Mouse (Mus musculus) mesoderm, embryonic 11.5 days (tissue): ENCODE data around the gene Nudt4.

ENCODE experiments used
- DNase-seq: peaks from one replicate; pipeline ENCODE4 v3.0.0-alpha.2; 2012; ENCODE audit warnings: low read depth, low spot score

The Nudt4 gene

GRCm38 (mm10) chr10:95539260-95539659 is 24.7 kb downstream of the Nudt4 start:
- DNase-seq = no peak

GRCm38 (mm10) chr10:95536222-95536541 is 27.8 kb downstream of the Nudt4 start:
- no peak for DNase-seq

GRCm38 (mm10) chr10:95535399-95536221 is 28.3 kb downstream of the Nudt4 start:
- DNase-seq = no peak

GRCm38 (mm10) chr10:95533382-95533781 is 30.6 kb downstream of the Nudt4 start:
- no peak for DNase-seq

GRCm38 (mm10) chr10:95532916-95533315 is 31.0 kb downstream of the Nudt4 start:
- DNase-seq = no peak

- no peak for DNase-seq
Observed at GRCm38 (mm10) chr10:95530551-95531121, 33.3 kb downstream of the Nudt4 start.

GRCm38 (mm10) chr10:95526495-95527122 is 37.3 kb downstream of the Nudt4 start:
- no peak for DNase-seq

- no peak for DNase-seq
Observed at GRCm38 (mm10) chr10:95525871-95526270, 38.1 kb downstream of the Nudt4 start.

- DNase-seq = no peak
Observed at GRCm38 (mm10) chr10:95525037-95525675, 38.8 kb downstream of the Nudt4 start.

GRCm38 (mm10) chr10:95517656-95518055 is 46.3 kb downstream of the Nudt4 start:
- no peak for DNase-seq

- DNase-seq = peak; percentile 26
Observed at GRCm38 (mm10) chr10:95515293-95515931, 48.5 kb downstream of the Nudt4 start.

GRCm38 (mm10) chr10:95514656-95515292 is 49.2 kb downstream of the Nudt4 start, which contains the start of gene Ube2n:
Gene Ube2n, plus strand, starts transcription at chr10:95515145.
- peak; percentile 98 for DNase-seq

GRCm38 (mm10) chr10:95513768-95514556 is 50.0 kb downstream of the Nudt4 start:
- no peak for DNase-seq

- DNase-seq = no peak
Observed at GRCm38 (mm10) chr10:95512635-95513034, 51.3 kb downstream of the Nudt4 start.

- DNase-seq = no peak
Observed at GRCm38 (mm10) chr10:95509263-95509662, 54.7 kb downstream of the Nudt4 start.

- no peak for DNase-seq
Observed at GRCm38 (mm10) chr10:95508793-95509192, 55.2 kb downstream of the Nudt4 start.

- no peak for DNase-seq
Observed at GRCm38 (mm10) chr10:95508126-95508525, 55.8 kb downstream of the Nudt4 start.

GRCm38 (mm10) chr10:95504341-95504740 is 59.6 kb downstream of the Nudt4 start:
- DNase-seq = no peak

GRCm38 (mm10) chr10:95503443-95504235 is 60.3 kb downstream of the Nudt4 start:
- no peak for DNase-seq
